Mouse (Mus musculus) ES-CJ7 (cell line): ENCODE data around the gene Abcg4.
"Not testable (repeated sequence)": the region's sequence is repeated elsewhere in the genome, so short reads cannot be mapped to it uniquely, and the experiment has no call there.

Source experiments
- DNase-seq: peaks from one replicate; pipeline ENCODE4 v3.0.0; 2011; ENCODE audit warnings: low read depth, low spot score

Gene Abcg4

DNA sequence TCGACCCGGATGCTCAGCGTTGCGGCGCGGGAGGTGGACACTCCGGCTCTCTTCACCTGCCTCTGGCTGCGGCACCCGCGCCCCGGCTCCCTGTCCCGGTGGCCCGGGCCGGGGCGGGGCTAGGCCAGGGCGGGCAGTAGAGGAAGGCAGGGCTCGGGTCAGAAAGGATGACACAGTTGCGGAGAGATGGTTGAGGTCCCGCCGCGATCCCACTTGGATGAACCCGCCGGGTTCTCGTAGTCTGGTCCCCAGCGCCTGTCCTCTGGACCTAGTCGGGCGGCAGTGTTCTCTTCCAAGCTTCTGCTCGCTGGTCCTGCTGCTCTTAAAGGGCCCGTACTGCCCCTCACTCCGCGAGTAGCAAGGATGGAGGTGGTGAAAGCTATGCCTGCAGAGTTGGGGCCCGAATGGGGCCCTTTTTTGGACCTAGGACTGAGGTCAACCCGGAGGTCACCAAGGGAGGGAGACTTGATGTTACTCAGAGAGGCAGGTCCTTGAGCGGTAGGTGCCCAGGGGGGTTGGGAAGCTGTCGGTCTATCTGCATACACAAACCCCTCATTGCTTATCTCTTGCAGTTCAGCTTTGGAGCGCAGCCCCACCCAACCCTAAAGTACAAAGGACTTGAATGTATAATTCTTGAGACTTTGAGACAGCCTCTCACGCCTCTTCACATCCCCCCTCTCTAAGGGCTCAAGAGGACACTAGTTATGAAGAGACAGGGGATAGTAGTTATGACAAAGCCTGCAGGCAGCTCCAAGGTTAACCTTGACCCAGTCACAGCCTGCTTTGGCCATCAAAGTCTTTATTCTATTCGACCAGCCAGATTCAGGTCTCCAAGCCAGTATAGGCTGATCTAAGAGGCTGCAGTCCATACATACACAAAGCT is at the start of gene Abcg4:
Abcg4 (minus strand) TSS at position 540 of the 883 bp plus-strand sequence.
- DNase-seq, result peak; percentile 56

GRCm38 (mm10) chr9:44337436-44338169 is 49.2 kb upstream of the Abcg4 start:
- no peak for DNase-seq

DNA sequence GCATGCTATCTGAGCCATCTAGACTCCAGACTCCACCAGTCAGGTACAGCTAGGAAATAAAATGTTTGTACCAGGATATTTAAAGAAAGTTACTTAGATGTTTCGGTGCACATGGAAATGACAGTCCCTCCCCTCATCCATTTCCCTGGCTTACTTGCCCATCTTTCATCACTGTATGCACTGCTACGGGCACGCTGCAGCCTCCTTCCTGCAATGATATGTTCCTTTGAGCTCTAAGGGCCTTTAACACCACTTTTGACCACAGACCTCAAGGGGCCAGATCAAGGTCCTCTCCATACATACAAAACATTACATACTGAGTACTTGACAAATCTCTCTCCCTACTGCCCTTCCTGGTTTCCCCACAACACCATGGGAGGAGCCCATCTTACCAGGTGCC is 48.5 kb upstream of the Abcg4 start:
- DNase-seq, result no peak

DNA sequence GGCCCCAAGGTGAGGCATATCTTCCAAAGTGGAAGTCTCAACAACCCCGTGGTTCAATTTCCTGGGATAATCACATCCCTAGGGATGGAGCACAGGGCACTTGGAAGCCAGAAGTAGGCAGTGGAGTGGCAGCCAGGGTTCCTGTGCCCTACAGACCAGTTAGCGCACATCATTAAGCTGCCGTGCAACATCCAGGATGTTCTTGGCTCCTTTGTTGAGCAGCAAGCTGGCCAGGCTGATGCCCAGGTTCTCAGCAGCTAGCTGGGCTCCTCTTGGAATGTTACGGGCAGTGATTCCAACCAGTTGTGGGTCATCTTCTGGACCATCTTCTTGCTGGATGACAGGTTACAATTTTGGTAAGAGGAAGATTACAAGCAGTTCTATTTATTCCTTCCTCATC is 48.1 kb upstream of the Abcg4 start:
- DNase-seq, result not testable (repeated sequence)

GRCm38 (mm10) chr9:44336093-44336406 is 47.6 kb upstream of the Abcg4 start:
- DNase-seq, result no peak

- no peak for DNase-seq
Observed at GRCm38 (mm10) chr9:44335331-44336092, 47.1 kb upstream of the Abcg4 start.

- DNase-seq, result peak; percentile 100
Observed at GRCm38 (mm10) chr9:44334396-44335330, 46.2 kb upstream of the Abcg4 start, which contains the start of gene H2afx. H2afx (plus strand) TSS chr9:44334694.

DNA sequence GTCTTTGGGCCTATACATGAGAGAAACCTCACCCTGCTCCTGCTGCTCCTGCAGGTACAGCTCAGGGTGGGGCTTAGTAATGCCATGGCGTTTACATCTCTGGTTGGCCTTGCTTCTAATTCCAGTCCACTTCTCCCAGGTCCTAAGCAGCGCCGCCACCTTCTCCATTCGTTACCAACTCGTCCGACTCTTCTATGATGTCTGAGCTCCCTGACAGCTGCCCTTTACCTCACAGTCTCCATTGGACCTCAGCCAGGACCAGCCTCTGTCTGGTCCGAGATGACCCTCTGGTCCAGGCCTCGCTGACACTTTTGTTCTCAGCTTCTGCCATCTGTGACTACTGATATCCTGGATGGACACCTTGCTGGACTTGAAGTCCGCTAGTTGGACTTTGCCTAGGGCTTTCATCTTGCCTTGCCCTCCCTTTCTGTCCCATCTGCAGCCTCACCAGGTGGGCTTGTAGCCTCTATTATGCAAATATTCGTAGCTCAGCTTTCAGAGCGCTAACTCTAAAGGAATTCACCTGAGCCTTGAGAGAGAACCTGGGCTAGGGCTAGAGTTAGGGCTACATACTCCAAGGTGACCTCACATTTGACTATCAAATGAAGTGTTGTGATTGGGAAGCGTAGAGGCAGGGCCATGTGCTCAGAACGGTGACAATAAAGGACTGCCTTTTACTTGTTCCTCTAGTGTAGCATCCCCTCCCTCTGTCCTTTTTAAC is 44.7 kb upstream of the Abcg4 start:
- peak; percentile 97 for DNase-seq

- no peak for DNase-seq
Observed at GRCm38 (mm10) chr9:44330736-44331135, 42.3 kb upstream of the Abcg4 start.

DNA sequence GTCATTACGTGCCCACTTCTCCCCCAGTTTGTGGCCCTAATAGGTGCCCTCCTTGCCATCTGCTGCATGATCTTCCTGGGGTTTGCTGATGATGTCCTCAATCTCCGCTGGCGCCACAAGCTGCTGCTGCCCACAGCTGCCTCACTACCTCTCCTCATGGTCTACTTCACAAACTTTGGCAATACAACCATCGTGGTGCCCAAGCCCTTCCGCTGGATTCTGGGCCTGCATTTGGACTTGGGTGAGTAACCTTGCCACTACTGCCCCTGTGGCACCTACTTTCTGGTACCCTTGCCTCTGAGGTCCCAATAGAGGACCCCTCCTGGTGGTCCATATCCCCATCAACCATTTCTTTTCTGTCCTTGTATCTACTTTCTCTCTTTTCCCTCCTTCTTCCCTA is 39.5 kb upstream of the Abcg4 start:
- DNase-seq, result no peak

GRCm38 (mm10) chr9:44327064-44327711 is 38.8 kb upstream of the Abcg4 start:
- peak; percentile 72 for DNase-seq

DNA sequence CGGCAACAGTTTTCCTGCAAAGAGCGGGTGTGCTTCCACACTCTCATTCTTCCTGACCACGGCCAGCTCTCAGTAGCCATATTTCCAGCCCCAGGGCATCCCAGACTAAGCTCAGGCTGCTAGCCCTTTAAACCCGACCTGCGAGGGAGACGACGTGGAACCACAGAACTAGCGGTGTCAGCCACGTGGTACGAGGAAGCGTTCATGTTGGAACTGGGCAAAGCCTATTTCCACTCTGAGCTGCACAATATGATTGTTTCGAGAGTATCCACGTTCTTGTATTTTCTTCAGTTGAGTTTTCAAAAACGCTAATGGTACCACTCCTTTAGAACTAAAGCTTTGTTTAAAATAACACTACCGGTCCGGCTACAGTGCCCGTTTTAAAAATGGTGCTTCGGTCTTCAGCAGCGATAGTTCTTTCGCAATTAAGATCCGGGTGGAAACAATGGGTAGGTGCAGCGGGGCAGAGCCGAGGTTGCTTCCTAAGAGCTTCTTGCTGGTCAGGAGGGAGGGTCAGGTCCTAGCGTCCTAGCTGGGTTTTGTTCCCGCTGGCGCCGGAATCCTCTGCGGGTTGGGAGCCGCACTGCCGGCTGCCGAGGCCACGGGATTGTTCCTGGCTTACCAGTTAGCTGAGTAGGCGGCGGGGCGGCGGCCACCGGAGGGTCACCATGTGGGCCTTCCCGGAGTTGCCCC is 38.1 kb upstream of the Abcg4 start:
- peak; percentile 92 for DNase-seq

DNA sequence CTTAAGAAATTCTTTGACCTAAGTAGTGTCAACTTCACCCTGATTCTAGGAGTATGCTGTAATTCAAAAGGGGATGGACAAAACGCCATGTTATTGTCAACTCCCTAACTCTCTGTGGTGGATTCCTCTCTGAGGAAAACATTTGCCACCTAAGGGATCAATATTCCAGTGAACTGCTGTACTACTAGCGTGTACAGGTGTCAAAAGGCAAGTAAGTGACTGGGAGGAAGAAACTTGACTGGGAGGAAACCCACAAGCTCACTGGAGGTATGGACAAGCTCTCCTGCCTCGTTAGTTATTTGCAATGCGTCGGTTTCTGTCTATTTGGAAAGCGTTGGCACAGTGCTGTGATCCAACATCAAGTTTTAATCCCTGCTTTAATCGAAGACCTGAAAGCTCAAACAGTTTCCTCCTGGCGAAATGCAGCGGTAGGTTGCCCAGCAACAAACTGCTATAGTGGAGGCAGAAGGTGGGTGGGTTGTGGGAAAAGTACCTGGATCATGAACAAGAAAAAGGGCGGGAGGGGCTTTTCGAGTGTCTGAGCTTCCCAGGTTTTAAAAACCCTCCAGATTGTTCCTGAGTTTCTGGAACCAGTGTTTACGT is 37.5 kb upstream of the Abcg4 start, which contains the start of gene Dpagt1:
Dpagt1 (plus strand) TSS at position 252 of the 603 bp plus-strand sequence.
- DNase-seq, result no peak

GRCm38 (mm10) chr9:44325032-44325767 is 36.8 kb upstream of the Abcg4 start:
- DNase-seq, result not testable (repeated sequence)

DNA sequence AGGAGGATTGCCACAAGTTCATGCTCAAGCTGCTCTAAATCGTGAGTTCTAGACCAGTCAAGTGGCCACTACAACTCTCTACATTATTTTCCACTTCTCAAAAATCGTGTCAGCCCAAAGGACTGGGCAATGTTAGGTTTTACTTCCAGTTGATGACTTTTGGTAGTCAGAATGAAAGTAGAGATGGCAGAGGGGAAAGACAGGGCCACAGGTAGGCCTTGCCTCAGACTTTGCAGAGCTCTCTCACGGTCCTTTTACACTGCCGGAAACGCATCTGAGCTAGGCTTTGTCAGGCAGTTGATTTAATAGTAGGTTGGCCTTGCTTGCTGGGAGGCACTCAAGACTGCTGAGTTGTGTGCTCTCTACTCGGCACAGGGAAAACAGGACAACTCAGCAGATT is 35.7 kb upstream of the Abcg4 start:
- no peak for DNase-seq

GRCm38 (mm10) chr9:44323656-44324055 is 35.2 kb upstream of the Abcg4 start:
- DNase-seq, result not testable (repeated sequence)

GRCm38 (mm10) chr9:44320799-44321133 is 32.4 kb upstream of the Abcg4 start:
- no peak for DNase-seq
